18 mouse cellular contexts compared by ENCODE assay signal in the genomic region with DNA sequence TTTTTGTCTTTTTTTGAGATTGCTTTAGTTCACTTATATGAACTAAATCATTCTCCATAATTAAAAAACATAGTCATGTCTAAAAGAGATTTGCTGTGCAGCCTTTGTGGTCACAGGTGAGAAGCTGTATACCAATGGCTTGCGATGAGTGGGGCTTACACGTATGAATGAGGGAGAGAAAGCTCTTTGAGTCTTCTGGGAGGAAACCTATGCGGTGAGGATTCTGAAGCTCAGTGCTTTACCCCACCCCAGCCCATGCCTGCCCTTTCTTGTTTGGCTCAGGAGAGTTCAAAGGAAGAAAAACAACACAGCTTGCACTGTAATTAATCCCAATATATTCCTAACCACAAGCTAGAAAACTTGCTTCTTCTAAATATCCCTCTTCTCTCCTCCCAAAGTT.
"Had no signal": no experiment of that assay in that cellular context is flagged by ENCODE, and none has a peak within 500 bp of the region (broad histone marks: within the 10 kb centered on the region; RNA-seq: fewer than 3 reads in every experiment).

No protein-coding gene starts in this region.

- H3K4me2 ChIP-seq: kidney, embryonic 15.5 days; limb, embryonic 12.5 days; limb, embryonic 15.5 days; lung, embryonic 14.5 days; midbrain, embryonic 13.5 days; stomach, embryonic 15.5 days had no signal

- DNase-seq: kidney, adult 8-10 months; kidney, postnatal 10 days; kidney, postnatal 36 days; left cerebral cortex, postnatal 4 days; lung, embryonic 14.5 days; thymus, postnatal 36 days had no signal

- H3K9ac ChIP-seq: kidney, embryonic 15.5 days; limb, embryonic 12.5 days; limb, embryonic 15.5 days; lung, embryonic 14.5 days; midbrain, embryonic 13.5 days; stomach, embryonic 15.5 days had no signal

- H3K36me3 ChIP-seq: kidney, embryonic 15.5 days; limb, embryonic 12.5 days; limb, embryonic 15.5 days; midbrain, embryonic 10.5 days; midbrain, embryonic 13.5 days; stomach, embryonic 15.5 days had no signal

- H3K4me1 ChIP-seq: kidney, embryonic 15.5 days; limb, embryonic 12.5 days; midbrain, embryonic 13.5 days; stomach, embryonic 15.5 days had no signal

- H3K9me3 ChIP-seq: kidney, embryonic 15.5 days; limb, embryonic 12.5 days; limb, embryonic 15.5 days; megakaryocyte, embryonic 14.5 days; midbrain, embryonic 10.5 days; midbrain, embryonic 13.5 days; stomach, embryonic 15.5 days had no signal

- H3K27ac ChIP-seq: kidney, embryonic 15.5 days; limb, embryonic 12.5 days; limb, embryonic 15.5 days; macrophage; midbrain, embryonic 10.5 days; midbrain, embryonic 13.5 days; stomach, embryonic 15.5 days had no signal

- H3K27me3 ChIP-seq: kidney, embryonic 15.5 days; limb, embryonic 12.5 days; limb, embryonic 15.5 days; megakaryocyte, embryonic 14.5 days; midbrain, embryonic 13.5 days; stomach, embryonic 15.5 days had no signal

- H3K4me3 ChIP-seq: kidney, embryonic 15.5 days; limb, embryonic 12.5 days; limb, embryonic 15.5 days; megakaryocyte, embryonic 14.5 days; midbrain, embryonic 10.5 days; midbrain, embryonic 13.5 days; myocyte; stomach, embryonic 15.5 days had no signal

- ATAC-seq: intestine, postnatal 0 days; lung, postnatal 0 days; midbrain, embryonic 13.5 days; midbrain, embryonic 16.5 days had no signal
